Mouse (Mus musculus): Measurements from ENCODE around the gene Pa2g4. TPM values are rescaled to one million over a fixed set of nuclear protein-coding genes. Genes with fewer than 3 reads are reported as not detected.
A peak's percentile ranks its signal among the peaks of the same experiment; 100 is the strongest.
"Not testable (repeated sequence)": the region's sequence is repeated elsewhere in the genome, so short reads cannot be mapped to it uniquely, and the experiment has no call there.

Pa2g4 gene
- polyA plus RNA-seq, 1 experiment from 2014 or later: 164 TPM

DNA sequence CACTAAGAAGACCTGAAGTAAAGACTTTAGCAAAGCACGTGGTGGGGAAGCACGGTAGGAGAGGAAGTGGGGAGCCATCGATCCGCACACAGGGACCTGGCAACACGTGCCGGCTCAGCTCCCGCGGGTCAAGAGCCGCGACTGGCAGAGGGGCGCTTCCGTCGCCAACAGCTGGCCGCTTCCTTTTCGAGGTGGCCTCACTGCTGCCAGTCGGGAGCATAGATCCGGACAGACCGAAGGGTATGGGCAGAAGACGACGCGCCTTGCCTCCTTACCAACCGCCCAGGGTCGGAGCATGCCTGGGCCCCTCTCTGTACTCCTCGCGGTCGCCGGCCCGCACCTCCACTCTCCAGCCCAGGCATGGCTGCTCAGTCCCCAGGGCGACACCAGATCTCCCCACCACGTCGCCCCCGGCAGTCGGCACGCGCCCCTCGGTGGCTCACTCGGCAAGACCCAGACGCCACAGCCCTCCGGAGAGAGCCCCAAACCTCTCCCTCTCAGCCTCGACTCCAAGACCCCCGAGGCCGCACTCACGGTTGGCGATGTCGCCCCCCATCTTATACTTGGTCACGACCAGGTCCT, 490 bp downstream of the Pa2g4 start:
- H3K4me3 ChIP-seq: peak overlapping the region; percentile 68
- peak overlapping the region; percentile 88 for H3K4me2 ChIP-seq (replicated peaks)
- peak; percentile 35 for ATAC-seq (ENCODE audit: low FRiP score, low read depth)
- peak overlapping the region; percentile 89 for H3K9ac ChIP-seq (replicated peaks)
- no peaks in the 10 kb centered on the region for H3K9me3 ChIP-seq
- under 1% methylated on average over 46 of the region's 46 CpGs for WGBS
- H3K27me3 ChIP-seq: 0 out of 2 replicates have a peak, but pooled peaks cover 5% of the 10 kb centered on the region
- peak overlapping the region; percentile 93 for H3K27ac ChIP-seq (replicated peaks)
- H3K4me1 ChIP-seq: peaks cover 18% of the 10 kb centered on the region
- H3K36me3 ChIP-seq: peaks cover 36% of the 10 kb centered on the region

DNA sequence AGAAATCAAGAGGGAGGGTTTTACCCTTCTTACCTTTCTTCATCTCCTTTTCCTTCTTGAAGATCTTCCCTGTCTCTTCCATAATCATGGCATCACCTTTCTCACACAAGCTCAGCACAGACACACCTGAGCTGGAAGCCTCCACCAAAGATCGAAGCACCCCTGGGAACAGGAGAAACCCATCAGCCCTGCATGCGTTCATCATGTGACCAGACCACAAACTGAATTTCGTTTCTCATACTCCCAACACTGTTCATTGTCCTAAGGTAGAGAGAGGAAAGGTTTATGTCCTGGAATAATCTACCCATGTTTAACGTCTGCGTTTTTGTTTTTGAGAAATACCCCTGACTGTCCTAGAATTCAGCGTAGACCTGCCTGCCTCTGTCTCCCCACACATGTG, 2.2 kb downstream of the Pa2g4 start:
- H3K4me1 ChIP-seq: peaks cover 18% of the 10 kb centered on the region
- H3K36me3 ChIP-seq: peaks cover 54% of the 10 kb centered on the region
- WGBS: 94% methylated on average over 6 of the region's 6 CpGs
- no peaks in the 10 kb centered on the region for H3K27me3 ChIP-seq
- no peak overlapping the region; the same call in 1 of the 2 replicates for H3K27ac ChIP-seq (replicated peaks)
- no peak for ATAC-seq (ENCODE audit: low FRiP score, low read depth)
- 0 out of 2 replicates have a peak overlapping the region, but pooled peaks have one; percentile 88 for H3K4me2 ChIP-seq (replicated peaks)
- H3K9me3 ChIP-seq: no peaks in the 10 kb centered on the region
- 0 out of 2 replicates have a peak overlapping the region, but pooled peaks have one; percentile 24 for H3K9ac ChIP-seq (replicated peaks)
- no peak overlapping the region for H3K4me3 ChIP-seq

DNA sequence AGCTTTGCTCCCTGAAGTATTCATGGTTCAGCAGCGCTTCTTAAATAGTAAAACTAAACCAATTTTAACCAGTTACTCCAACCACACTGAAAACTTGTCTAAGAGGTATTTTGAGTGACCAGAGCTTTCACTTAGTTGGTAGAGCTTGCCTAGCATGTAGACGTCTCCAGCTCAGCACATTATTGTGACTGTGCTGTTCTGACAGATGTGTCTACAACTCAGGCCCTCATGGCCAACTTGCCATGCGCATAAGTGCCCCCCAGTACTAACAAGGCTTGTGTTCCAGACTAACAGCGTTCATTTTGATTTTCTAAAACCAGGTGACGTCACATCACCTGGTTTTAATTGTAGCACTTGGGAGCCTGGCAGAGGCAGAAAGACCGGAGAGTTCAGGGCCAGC, 8.8 kb downstream of the Pa2g4 start:
- Histone ChIP-seq H3K9me3 (no peaks in the 10 kb centered on the region), H3K4me1 (no peaks in the 10 kb centered on the region), H3K27me3 (no peaks in the 10 kb centered on the region), H3K36me3 (peaks cover 52% of the 10 kb centered on the region), H3K4me3 (no peak overlapping the region), H3K4me2 (replicated peaks) (no peak overlapping the region), H3K27ac (replicated peaks) (no peak overlapping the region), H3K9ac (replicated peaks) (no peak overlapping the region)
- 86% methylated on average over 6 of the region's 6 CpGs for WGBS
- no peak for ATAC-seq (ENCODE audit: low FRiP score, low read depth)

DNA sequence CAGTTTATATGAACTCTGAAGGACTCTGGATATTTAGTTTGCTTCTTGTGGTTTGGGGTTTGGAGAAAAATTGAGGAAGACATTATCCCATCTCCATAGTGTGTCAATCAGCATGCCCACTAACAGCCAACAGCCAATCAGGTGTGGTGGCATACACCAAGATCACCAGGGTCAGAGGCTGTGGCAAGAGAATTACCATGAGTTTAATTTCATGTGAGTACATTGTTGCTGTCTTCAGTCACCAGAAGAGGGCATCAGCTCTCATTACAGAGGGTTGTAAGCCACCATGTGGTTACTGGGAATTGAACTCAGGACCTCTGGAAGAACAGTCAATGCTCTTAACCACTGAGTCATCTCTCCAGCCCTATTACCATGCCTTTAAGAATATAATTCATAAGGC, 9.5 kb downstream of the Pa2g4 start:
- Histone ChIP-seq H3K9me3 (no peaks in the 10 kb centered on the region), H3K9ac (replicated peaks) (no peak overlapping the region), H3K4me3 (no peak overlapping the region), H3K4me1 (no peaks in the 10 kb centered on the region), H3K4me2 (replicated peaks) (no peak overlapping the region), H3K27ac (replicated peaks) (no peak overlapping the region), H3K36me3 (peaks cover 45% of the 10 kb centered on the region), H3K27me3 (no peaks in the 10 kb centered on the region)
- ATAC-seq (ENCODE audit: low FRiP score, low read depth): no peak

DNA sequence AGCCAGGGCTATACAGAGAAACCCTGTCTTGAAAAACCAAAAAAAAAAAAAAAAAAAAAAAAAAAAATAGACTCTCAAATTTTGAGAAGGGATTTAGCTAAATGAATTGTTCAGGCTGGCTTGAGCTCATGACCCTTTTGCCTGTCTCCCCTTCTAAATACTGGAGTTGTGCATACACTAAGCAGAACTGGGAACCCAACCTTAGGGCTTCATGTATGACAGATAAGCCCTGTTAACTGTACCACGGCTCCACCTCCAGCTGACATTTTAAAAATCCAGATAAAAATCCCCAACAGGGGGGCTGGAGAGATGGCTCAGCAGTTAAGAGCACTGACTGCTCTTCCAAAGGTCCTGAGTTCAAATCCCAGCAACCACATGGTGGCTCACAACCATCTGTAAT, 10.2 kb downstream of the Pa2g4 start:
- not testable (repeated sequence) for H3K27ac ChIP-seq (replicated peaks); H3K4me3 ChIP-seq; H3K27me3 ChIP-seq; H3K9ac ChIP-seq (replicated peaks); H3K9me3 ChIP-seq; ATAC-seq (ENCODE audit: low FRiP score, low read depth); H3K4me1 ChIP-seq; H3K4me2 ChIP-seq (replicated peaks)
- peaks cover 38% of the 10 kb centered on the region for H3K36me3 ChIP-seq
- 92% methylated on average over 1 of the region's 1 CpGs for WGBS

DNA sequence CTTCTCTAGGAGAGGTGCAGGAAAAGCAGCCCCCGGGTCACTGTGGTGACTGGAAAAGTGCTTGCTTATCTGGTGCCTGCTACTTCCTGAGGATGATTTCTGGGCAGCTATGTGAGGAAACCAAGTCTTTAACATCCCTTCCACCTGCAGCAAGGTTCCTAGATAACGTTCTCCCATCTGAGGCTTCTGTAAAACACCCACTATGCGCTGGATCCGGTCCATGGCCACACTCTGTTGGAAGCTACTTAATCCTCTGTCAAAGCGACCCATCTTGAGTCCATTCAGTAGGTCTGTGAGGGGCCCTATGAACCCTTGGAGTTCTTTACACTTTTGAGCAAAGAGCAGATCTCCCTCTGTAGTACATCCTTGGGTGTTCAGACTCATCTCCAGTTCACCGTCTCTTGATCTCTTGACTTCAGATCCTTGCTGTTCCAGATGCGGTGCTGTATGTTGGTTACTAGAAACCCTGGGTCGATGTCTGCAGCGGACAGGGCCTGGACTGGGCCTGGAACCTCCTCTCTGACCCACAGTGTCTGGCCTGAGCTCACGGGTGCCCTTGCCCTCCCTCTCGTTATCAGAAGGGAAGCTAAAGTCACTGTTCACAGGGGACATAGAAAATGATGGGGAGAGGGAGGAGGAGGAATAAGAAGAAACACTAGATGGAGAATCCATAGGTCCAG, 15.5 kb downstream of the Pa2g4 start:
- not testable (repeated sequence) for H3K4me2 ChIP-seq (replicated peaks); H3K27ac ChIP-seq (replicated peaks); H3K36me3 ChIP-seq; H3K4me3 ChIP-seq; H3K9me3 ChIP-seq; H3K9ac ChIP-seq (replicated peaks); ATAC-seq (ENCODE audit: low FRiP score, low read depth); H3K27me3 ChIP-seq
- H3K4me1 ChIP-seq: peaks cover 14% of the 10 kb centered on the region
- 92% methylated on average over 11 of the region's 11 CpGs for WGBS

DNA sequence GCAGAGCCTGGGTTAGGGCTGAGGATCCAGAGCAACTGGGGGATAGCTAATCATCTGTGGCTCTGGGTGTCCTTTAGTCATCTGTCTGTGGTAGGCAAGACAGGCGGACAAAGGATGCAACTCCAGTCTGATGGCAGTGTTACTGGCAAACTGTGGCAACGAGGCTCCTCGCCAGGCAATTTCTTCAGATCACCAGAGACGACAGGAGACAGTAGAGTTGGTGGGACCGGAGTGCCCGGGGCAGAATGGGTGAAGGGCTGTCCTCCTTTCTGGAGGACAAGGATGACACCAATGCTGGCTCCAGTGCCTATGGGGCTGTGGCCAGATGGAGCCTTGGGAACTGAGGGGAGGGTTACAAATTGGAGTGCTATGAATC, 16.1 kb downstream of the Pa2g4 start:
- not testable (repeated sequence) for H3K4me3 ChIP-seq; H3K27ac ChIP-seq (replicated peaks); H3K9ac ChIP-seq (replicated peaks); H3K36me3 ChIP-seq; H3K9me3 ChIP-seq; H3K27me3 ChIP-seq; H3K4me2 ChIP-seq (replicated peaks); ATAC-seq (ENCODE audit: low FRiP score, low read depth)
- WGBS: 67% methylated on average over 6 of the region's 6 CpGs
- H3K4me1 ChIP-seq: peaks cover 14% of the 10 kb centered on the region

DNA sequence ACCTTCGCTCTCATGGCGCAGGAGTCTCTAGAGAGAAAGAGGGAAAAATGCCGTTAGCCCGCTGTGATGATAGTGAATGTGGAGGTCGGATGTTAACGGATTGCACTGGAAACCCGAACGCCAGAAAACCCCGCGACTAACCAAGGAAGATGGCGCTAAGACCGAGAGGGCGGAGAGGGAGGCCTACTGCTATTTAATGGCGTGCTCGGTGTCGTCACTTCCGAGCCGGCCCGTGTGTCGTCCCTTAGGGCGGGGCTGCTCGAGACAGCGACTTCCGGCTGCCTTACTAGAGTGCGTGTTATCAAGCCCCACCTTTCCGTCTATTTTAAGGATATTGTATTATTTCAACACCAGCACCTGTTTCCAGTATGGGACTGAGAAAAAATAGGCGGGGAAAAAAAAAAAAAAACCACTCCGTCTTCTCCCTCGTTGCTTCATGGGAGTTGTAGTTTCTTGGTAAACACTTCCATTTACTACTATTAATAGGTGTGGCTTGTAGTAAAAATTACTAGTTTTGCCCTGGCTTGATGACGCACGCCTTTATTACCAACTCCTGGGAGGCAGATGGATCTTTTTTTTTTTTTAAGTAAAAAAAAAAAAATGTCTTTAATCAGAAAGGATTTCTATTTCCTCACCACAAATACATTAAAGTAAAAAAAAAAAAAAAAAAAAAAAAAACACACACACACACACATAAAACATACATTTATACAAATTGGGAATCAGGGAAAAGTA, 16.7 kb downstream of the Pa2g4 start, which contains the start of gene Rpl41:
TSS of gene Rpl41 (minus strand) at position 359 of the 735 bp plus-strand sequence.
- H3K9ac ChIP-seq (replicated peaks): peak within 1 kb of the TSS; percentile 81
- peaks cover 15% of the 10 kb centered on the region for H3K36me3 ChIP-seq
- no peaks in the 10 kb centered on the region for H3K27me3 ChIP-seq
- peak; percentile 87 for ATAC-seq (ENCODE audit: low FRiP score, low read depth)
- peak within 1 kb of the TSS; percentile 96 for H3K27ac ChIP-seq (replicated peaks)
- peaks cover 14% of the 10 kb centered on the region for H3K4me1 ChIP-seq
- H3K4me2 ChIP-seq (replicated peaks): peak within 1 kb of the TSS; percentile 76
- under 1% methylated on average over 31 of the region's 31 CpGs for WGBS
- H3K9me3 ChIP-seq: no peaks in the 10 kb centered on the region
- H3K4me3 ChIP-seq: peak within 1 kb of the TSS; percentile 61

DNA sequence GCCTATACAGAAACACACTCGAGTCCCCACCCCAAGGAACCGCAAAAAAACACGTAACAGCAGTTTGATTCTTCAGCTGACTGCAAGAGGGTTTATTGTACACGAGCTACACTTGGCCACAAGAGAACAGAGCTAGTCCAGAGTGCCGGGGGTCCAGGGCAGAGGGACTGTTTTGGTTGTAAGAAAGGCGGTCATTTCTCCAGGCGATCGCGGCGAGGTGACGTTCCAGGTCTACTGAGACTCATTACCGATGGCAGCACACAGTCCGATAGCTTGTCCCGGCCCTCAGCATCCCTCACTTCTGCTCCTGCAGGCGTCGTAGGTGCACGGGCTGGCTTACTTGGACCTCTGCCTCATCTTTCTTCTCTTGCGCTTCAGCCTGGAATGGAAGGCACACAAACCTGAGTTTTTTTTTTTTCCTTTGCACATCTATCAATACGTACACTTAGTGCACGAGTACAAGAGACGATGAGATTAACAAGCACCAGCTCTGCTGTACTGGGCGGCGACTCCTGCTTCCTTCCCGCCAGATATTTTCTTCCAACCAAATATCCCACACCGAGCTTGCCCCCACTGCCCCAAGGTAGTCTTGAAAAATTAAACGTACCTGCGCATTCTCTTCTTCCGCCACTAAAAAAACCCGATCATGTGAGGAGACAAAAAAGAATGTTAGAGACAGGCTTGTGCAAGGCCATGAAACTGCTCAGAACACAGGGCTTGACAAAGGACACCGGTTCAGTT, 17.6 kb downstream of the Pa2g4 start:
- H3K4me2 ChIP-seq (replicated peaks): peak overlapping the region; percentile 76
- peak overlapping the region; percentile 81 for H3K9ac ChIP-seq (replicated peaks)
- peaks cover 18% of the 10 kb centered on the region for H3K4me1 ChIP-seq
- peaks cover 23% of the 10 kb centered on the region for H3K36me3 ChIP-seq
- not testable (repeated sequence) for H3K27me3 ChIP-seq, H3K9me3 ChIP-seq
- peak overlapping the region; percentile 61 for H3K4me3 ChIP-seq
- WGBS: 3% methylated on average over 30 of the region's 30 CpGs
- H3K27ac ChIP-seq (replicated peaks): peak overlapping the region; percentile 96
- ATAC-seq (ENCODE audit: low FRiP score, low read depth): peak; percentile 2; the same call in 1 of the 2 replicates

DNA sequence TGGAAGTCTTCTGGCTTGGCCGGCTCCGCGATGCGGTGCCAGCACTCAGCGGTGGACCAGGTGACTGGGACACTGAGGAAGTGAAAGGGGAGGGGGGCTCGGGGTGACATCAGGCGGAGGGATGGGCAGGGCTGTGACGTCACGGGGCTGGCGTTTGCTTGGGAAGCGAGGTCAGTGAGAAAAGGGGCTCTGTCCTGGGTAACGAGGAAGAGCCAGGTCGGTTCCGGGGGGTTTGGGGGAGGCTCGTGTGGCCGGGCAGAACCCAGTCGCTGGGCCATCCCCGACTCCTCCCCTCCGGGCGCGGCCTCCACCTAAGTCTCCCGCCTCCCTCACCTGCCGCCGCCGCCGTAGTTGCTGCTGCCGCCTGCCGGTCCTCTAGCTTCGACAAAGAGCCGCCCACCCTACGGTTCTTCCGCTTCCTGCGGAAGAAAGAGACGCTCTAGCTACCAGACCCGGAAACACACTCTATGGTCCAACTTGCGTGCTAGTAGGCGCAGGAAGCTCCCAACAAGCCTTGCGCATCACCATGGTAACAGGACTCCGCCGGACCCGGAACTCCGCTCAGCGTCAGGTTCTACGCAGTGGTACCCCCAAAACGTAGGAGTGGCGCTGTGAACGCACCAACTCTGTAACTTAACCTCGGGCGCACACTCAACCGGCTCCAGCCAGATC, 18.3 kb downstream of the Pa2g4 start, which contains the start of gene Zc3h10:
TSS of gene Zc3h10 (minus strand) at position 414 of the 672 bp plus-strand sequence.
- peak within 1 kb of the TSS; percentile 81 for H3K9ac ChIP-seq (replicated peaks)
- H3K27ac ChIP-seq (replicated peaks): peak within 1 kb of the TSS; percentile 96
- under 1% methylated on average over 49 of the region's 50 CpGs for WGBS
- no peaks in the 10 kb centered on the region for H3K9me3 ChIP-seq
- H3K36me3 ChIP-seq: peaks cover 31% of the 10 kb centered on the region
- peaks cover 21% of the 10 kb centered on the region for H3K4me1 ChIP-seq
- ATAC-seq (ENCODE audit: low FRiP score, low read depth): peak; percentile 90
- peak within 1 kb of the TSS; percentile 61 for H3K4me3 ChIP-seq
- H3K4me2 ChIP-seq (replicated peaks): peak within 1 kb of the TSS; percentile 76
- no peaks in the 10 kb centered on the region for H3K27me3 ChIP-seq

DNA sequence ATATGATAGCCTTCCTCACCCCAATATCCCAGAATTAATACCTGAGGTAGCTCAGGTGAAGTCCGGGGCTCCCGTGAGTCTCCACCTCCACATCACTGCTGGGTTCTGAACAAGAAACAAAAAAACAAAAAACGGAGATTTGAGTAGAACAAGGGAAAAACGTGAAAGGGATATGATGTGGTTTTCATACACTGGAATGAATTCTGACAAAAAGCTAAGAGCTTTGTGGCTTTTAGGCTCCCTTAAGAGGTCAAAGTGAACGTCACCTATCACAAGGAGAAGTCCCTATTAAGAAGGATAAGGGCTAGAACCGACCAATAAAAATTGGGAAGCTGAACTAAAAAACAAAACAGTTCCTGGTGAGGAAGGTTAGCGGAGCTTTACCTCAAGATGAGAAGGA, 19.0 kb downstream of the Pa2g4 start:
- peak overlapping the region; percentile 96 for H3K27ac ChIP-seq (replicated peaks)
- H3K9me3 ChIP-seq: no peaks in the 10 kb centered on the region
- H3K4me2 ChIP-seq (replicated peaks): peak overlapping the region; percentile 76
- H3K4me3 ChIP-seq: peak overlapping the region; percentile 61
- ATAC-seq (ENCODE audit: low FRiP score, low read depth): no peak
- H3K36me3 ChIP-seq: peaks cover 37% of the 10 kb centered on the region
- peak overlapping the region; percentile 68 for H3K9ac ChIP-seq (replicated peaks)
- peaks cover 21% of the 10 kb centered on the region for H3K4me1 ChIP-seq
- 30% methylated on average over 7 of the region's 7 CpGs for WGBS
- no peaks in the 10 kb centered on the region for H3K27me3 ChIP-seq
